Mouse (Mus musculus) heart, adult 18-20 months (tissue): ENCODE data around the gene Rimbp2. TPM values are rescaled to one million over a fixed set of nuclear protein-coding genes. Genes with fewer than 3 reads are reported as not detected.

Source experiments
- DNase-seq, 2 experiments: peaks; one replicate each; pipeline ENCODE4 v3.0.0; 2021 to 2022; ENCODE audit warnings: mixed read lengths in 1 of 2
- total RNA-seq, 2 experiments: library from RNA; stranded (reverse); gene quantifications; 2 replicates each; pipeline ENCODE4 v1.2.3; 2021

Rimbp2 gene
- total RNA-seq, 2 experiments from 2014 or later: not detected

GRCm38 (mm10) chr5:128843982-128844381 lies 109.3 kb downstream of the Rimbp2 start:
- no peak for DNase-seq

- no peak for DNase-seq
Measured at GRCm38 (mm10) chr5:128841541-128841940, 111.7 kb downstream of the Rimbp2 start.

- no peak for DNase-seq
Measured at GRCm38 (mm10) chr5:128837045-128837444, 116.2 kb downstream of the Rimbp2 start.

- DNase-seq: no peak
Measured at GRCm38 (mm10) chr5:128834126-128834525, 119.2 kb downstream of the Rimbp2 start.

- no peak for DNase-seq
Measured at GRCm38 (mm10) chr5:128822843-128823242, 130.4 kb downstream of the Rimbp2 start.

GRCm38 (mm10) chr5:128819638-128820285 lies 133.5 kb downstream of the Rimbp2 start:
- DNase-seq: no peak

- no peak for DNase-seq
Measured at GRCm38 (mm10) chr5:128815629-128816028, 137.7 kb downstream of the Rimbp2 start.

GRCm38 (mm10) chr5:128815078-128815477 lies 138.2 kb downstream of the Rimbp2 start:
- no peak for DNase-seq

- no peak for DNase-seq
Measured at GRCm38 (mm10) chr5:128813121-128813520, 140.2 kb downstream of the Rimbp2 start.

GRCm38 (mm10) chr5:128811431-128811830 lies 141.9 kb downstream of the Rimbp2 start:
- DNase-seq: no peak

GRCm38 (mm10) chr5:128810006-128810405 lies 143.3 kb downstream of the Rimbp2 start:
- no peak for DNase-seq

- peak in 1 of 2 experiments; percentile 22 for DNase-seq
Measured at GRCm38 (mm10) chr5:128809406-128809805, 143.9 kb downstream of the Rimbp2 start.

GRCm38 (mm10) chr5:128808547-128809182 lies 144.6 kb downstream of the Rimbp2 start:
- no peak for DNase-seq

- DNase-seq: no peak
Measured at GRCm38 (mm10) chr5:128807408-128807807, 145.9 kb downstream of the Rimbp2 start.

- DNase-seq: peak; percentile 37 to 57
Measured at GRCm38 (mm10) chr5:128806296-128806998, 146.8 kb downstream of the Rimbp2 start.

- no peak for DNase-seq
Measured at GRCm38 (mm10) chr5:128805092-128805491, 148.2 kb downstream of the Rimbp2 start.

GRCm38 (mm10) chr5:128800592-128800991 lies 152.7 kb downstream of the Rimbp2 start:
- no peak for DNase-seq

- no peak for DNase-seq
Measured at GRCm38 (mm10) chr5:128781621-128782020, 171.7 kb downstream of the Rimbp2 start.

- DNase-seq: no peak
Measured at GRCm38 (mm10) chr5:128776386-128776785, 176.9 kb downstream of the Rimbp2 start.

- DNase-seq: no peak
Measured at GRCm38 (mm10) chr5:128769026-128769631, 184.2 kb downstream of the Rimbp2 start.

- no peak for DNase-seq
Measured at GRCm38 (mm10) chr5:128761118-128761517, 192.2 kb downstream of the Rimbp2 start.

- no peak for DNase-seq
Measured at GRCm38 (mm10) chr5:128746261-128746660, 207.0 kb downstream of the Rimbp2 start.

- DNase-seq: no peak
Measured at GRCm38 (mm10) chr5:128745206-128745605, 208.1 kb downstream of the Rimbp2 start.
